Mouse (Mus musculus) forebrain, embryonic 16.5 days (tissue): Measurements from ENCODE around the gene Skap1. TPM values are rescaled to one million over a fixed set of nuclear protein-coding genes. Genes with fewer than 3 reads are reported as not detected.

Experiments used
- ATAC-seq: fragments of 200-750 bp; cut with Nextera tagmentation; 2 replicates; pipeline ENCODE4 v1.8.0; 2017; ENCODE audit warnings: mild to moderate bottlenecking, moderate library complexity
- H3K27ac ChIP-seq: fragments of 300-500 bp; sonication (generic); 2 replicates; pipeline ENCODE4 v1.5.1; 2014; ENCODE audit warnings: low read length, control low read depth
- H3K27me3 ChIP-seq: fragments of 300-500 bp; sonication (generic); replicated peaks from 2 replicates; pipeline ENCODE4 v1.6.1; 2014; ENCODE audit warnings: low read length; ENCODE audit not compliant: control insufficient read depth, insufficient read depth
- H3K36me3 ChIP-seq: fragments of 300-500 bp; sonication (generic); 2 replicates; pipeline ENCODE4 v1.6.1; 2014; ENCODE audit not compliant: control insufficient read depth, insufficient read depth
- H3K4me1 ChIP-seq: fragments of 300-500 bp; sonication (generic); replicated peaks from 2 replicates; pipeline ENCODE4 v1.6.1; 2014; ENCODE audit warnings: low read length; ENCODE audit not compliant: control insufficient read depth, insufficient read depth
- H3K4me2 ChIP-seq: fragments of 300-500 bp; sonication (generic); 2 replicates; pipeline ENCODE4 v1.6.1; 2014; ENCODE audit warnings: mild to moderate bottlenecking, low read length, control low read depth
- H3K4me3 ChIP-seq: fragments of 300-500 bp; sonication (generic); replicated peaks from 2 replicates; pipeline ENCODE4 v1.5.1; 2014; ENCODE audit warnings: mild to moderate bottlenecking, low read length, control low read depth
- H3K9ac ChIP-seq: fragments of 300-500 bp; sonication (generic); replicated peaks from 2 replicates; pipeline ENCODE4 v1.6.1; 2014; ENCODE audit warnings: low read depth, low read length, control low read depth
- H3K9me3 ChIP-seq: fragments of 300-500 bp; sonication (generic); 2 replicates; pipeline ENCODE4 v1.6.1; 2016; ENCODE audit warnings: low read length; ENCODE audit not compliant: control insufficient read depth
- WGBS: fragments of 180-500 bp; shearing (Covaris S2); extraction: QIAGEN DNeasy Blood & Tissue Kit; methylation state at CpG from one replicate; pipeline ENCODE4 v1.1.7; 2014; 5-methylcytosine and 5-hydroxymethylcytosine counted together
- polyA plus RNA-seq: library from polyadenylated mRNA; unstranded; fragments of >200 nt; fragmentation: Nextera tagmentation; extraction: Ambion mirVana; gene quantifications from 2 replicates; pipeline ENCODE4 v1.2.1, GENCODE M21; 2015

Skap1 gene
- polyA plus RNA-seq, 1 experiment from 2014 or later = 3.4 TPM

DNA sequence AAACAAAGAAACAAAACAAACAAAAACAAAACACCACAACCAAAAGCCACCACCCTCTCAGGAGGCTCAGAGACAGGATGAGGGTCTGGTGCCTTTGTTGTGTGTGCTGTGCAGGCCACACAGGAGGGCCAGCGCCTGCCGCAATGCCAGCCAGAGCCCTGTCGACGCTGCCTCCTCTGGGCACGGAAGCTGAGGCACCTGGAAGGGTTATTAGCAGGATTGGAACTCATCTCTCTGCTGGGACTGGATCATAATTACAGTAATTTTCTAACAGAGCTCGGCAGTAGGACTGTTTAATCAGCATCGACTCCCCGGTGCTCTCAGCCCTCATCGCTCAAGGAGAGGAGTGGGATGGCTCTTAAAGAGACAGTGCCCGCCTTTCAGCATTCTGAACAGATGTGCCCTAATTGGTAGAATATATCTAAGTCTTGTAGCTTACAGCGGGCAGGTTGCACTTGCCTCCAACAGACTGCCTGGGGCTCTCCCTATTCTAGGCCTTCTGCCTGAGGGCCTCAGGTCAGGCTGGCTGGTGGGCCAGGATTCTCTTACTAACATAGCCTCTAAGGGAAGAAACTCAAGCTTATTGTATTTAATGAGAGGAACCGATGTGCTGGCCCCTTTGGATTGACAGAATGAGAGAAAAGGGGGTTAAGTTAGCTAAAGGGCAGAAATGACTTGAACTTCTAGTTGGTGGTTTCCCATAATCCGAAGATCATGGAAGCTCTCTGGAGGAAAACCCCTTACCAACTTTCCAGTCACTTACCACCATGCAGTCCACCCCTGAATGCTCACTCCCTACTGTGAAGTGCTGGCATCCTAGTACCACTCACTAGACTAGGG, 300.3 kb downstream of the Skap1 start:
- peak; percentile 37; the same call in 1 of the 2 replicates for ATAC-seq
- Histone ChIP-seq H3K9me3 (no peaks in the 10 kb centered on the region), H3K9ac (no peak overlapping the region), H3K27me3 (no peaks in the 10 kb centered on the region), H3K36me3 (peaks cover 7% of the 10 kb centered on the region; the same call in 1 of the 2 replicates), H3K4me1 (peaks cover 18% of the 10 kb centered on the region), H3K27ac (no peak overlapping the region), H3K4me2 (no peak overlapping the region), H3K4me3 (no peak overlapping the region)
- WGBS = 29% methylated on average over 13 of the region's 13 CpGs

DNA sequence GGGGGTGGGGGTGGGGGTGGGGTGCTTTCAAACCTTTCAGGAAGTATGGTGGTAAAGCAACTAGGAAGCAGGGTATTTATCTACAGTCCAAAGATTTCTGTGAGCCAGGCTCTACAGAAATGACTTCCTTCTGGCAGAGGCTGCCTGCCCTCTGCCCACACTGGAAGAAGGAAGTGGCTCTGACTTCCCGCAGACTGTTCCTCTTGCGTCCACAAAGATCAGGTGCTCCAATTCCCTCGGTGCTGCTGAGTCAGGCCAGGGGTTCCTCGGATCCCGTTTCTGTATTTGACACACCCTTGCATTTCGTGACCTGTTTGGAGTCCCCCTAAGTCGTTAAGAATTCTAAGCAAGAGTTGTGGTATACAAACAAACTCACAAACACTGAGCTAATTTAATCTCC, 301.3 kb downstream of the Skap1 start:
- H3K9me3 ChIP-seq = no peaks in the 10 kb centered on the region
- H3K4me1 ChIP-seq = peaks cover 18% of the 10 kb centered on the region
- no peak for ATAC-seq
- H3K4me2 ChIP-seq = no peak overlapping the region
- H3K4me3 ChIP-seq = no peak overlapping the region
- H3K27ac ChIP-seq = no peak overlapping the region
- H3K36me3 ChIP-seq = peaks cover 11% of the 10 kb centered on the region
- H3K27me3 ChIP-seq = no peaks in the 10 kb centered on the region
- no peak overlapping the region for H3K9ac ChIP-seq
- WGBS = 78% methylated on average over 7 of the region's 7 CpGs

DNA sequence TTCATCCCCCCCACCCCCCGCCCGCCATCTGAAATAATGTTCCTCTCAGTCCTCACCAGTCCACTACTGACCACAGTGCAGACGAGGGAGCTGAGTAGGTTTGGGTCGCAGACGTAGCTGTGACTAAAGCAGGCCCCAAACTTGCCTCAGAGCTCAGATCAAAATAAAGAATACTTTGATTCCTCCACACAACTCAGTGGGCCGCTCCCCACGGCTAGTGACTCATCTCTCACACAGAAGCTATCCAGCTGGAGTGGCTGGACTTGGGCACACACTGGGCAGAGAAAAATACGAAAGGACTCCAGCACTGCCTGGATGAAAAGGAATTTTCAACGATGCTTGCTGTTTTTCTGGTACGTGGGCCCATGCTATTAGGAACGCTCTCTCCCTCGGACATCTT, 302.2 kb downstream of the Skap1 start:
- WGBS = 65% methylated on average over 12 of the region's 12 CpGs
- no peak for ATAC-seq
- Histone ChIP-seq H3K27ac (peak overlapping the region; percentile 62; the same call in 1 of the 2 replicates), H3K4me2 (no peak overlapping the region), H3K9ac (no peak overlapping the region), H3K4me1 (peaks cover 18% of the 10 kb centered on the region), H3K27me3 (no peaks in the 10 kb centered on the region), H3K9me3 (no peaks in the 10 kb centered on the region), H3K36me3 (peaks cover 12% of the 10 kb centered on the region), H3K4me3 (no peak overlapping the region)

DNA sequence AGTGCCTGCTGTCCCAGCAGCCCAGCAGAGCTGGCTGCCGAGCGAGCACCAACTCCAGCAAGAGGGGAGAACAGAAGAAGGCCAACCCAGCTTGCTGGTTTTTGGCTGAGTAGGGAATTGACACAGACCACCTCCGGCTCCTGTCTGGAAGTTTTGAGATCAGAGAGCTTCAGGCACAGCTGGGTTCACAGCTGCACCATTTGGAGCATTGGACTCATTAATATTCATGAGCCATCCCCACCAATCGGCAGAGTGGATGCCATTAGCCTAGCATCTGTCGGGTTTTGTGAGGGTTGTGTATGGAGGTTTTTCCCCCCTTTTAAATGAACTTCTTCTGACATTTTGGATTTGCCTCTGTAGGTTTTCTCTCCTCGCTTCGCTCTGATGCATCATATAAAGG, 302.7 kb downstream of the Skap1 start:
- H3K4me3 ChIP-seq = no peak overlapping the region
- H3K4me1 ChIP-seq = peaks cover 18% of the 10 kb centered on the region
- ATAC-seq = peak; percentile 74
- WGBS = 12% methylated on average over 7 of the region's 7 CpGs
- H3K27ac ChIP-seq = peak overlapping the region; percentile 63
- no peak overlapping the region for H3K9ac ChIP-seq
- no peak overlapping the region for H3K4me2 ChIP-seq
- H3K27me3 ChIP-seq = no peaks in the 10 kb centered on the region
- H3K9me3 ChIP-seq = no peaks in the 10 kb centered on the region
- peaks cover 16% of the 10 kb centered on the region for H3K36me3 ChIP-seq

DNA sequence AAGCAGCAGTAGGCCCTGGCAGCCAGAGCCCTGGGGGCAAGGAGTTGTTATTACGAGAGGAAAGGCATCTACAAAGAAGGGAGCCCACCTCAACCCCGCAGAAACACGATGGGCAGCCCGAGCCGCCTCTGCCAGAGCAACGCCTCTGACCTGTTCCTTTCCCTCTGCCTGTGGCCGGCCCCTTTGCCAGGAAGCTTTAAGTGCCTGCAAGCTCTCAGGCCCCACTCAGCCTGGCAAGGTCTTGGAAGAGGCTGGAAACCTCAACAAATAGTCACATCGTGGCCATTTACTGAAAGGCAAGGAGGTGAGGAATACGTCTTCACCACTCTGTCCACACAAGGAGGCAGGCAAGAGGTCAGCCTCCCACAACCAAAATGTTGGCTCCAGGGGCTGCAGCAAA, 303.8 kb downstream of the Skap1 start:
- Histone ChIP-seq H3K27ac (peak overlapping the region; percentile 63; the same call in 1 of the 2 replicates), H3K4me3 (no peak overlapping the region), H3K4me1 (peaks cover 14% of the 10 kb centered on the region), H3K27me3 (no peaks in the 10 kb centered on the region), H3K4me2 (no peak overlapping the region), H3K36me3 (peaks cover 17% of the 10 kb centered on the region), H3K9ac (no peak overlapping the region), H3K9me3 (no peaks in the 10 kb centered on the region)
- 64% methylated on average over 9 of the region's 9 CpGs for WGBS
- no peak for ATAC-seq

DNA sequence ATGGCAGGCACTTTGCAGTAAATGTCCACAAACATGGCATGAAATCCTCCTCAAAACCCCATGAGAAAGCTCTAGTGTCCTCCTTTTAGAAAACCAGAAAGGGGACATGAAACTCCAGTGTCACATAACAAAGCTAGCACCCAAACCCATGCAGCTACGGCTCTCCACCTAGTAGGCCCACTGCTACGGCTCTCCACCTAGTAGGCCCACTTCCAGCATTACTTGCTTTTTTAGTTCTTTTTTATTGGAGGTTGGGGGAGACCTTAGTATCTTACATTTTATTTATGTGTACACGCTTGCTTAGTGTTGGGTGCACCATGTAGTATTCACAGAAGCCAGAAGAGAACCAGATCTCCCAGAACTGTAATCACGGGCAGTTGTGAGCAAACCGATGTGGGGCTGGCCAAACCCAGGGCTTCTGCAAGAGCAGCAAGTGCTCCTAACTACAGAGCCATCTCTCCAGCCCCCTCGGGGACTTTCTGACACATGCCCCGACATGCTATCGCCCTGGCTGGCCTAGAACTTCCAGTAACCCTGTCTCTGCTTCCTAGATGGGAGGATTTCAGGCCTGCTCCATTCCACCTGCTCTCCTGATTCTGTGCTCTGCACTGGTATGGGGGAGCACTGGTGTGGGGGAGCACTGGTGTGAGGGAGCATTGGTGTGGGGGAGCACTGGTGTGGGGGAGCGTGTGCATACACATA, 307.0 kb downstream of the Skap1 start:
- no peak for ATAC-seq
- Histone ChIP-seq H3K4me3 (no peak overlapping the region), H3K9ac (no peak overlapping the region), H3K36me3 (peaks cover 17% of the 10 kb centered on the region), H3K27me3 (no peaks in the 10 kb centered on the region), H3K4me1 (peaks cover 29% of the 10 kb centered on the region), H3K9me3 (no peaks in the 10 kb centered on the region), H3K27ac (no peak overlapping the region), H3K4me2 (no peak overlapping the region)
- WGBS = 93% methylated on average over 9 of the region's 9 CpGs

DNA sequence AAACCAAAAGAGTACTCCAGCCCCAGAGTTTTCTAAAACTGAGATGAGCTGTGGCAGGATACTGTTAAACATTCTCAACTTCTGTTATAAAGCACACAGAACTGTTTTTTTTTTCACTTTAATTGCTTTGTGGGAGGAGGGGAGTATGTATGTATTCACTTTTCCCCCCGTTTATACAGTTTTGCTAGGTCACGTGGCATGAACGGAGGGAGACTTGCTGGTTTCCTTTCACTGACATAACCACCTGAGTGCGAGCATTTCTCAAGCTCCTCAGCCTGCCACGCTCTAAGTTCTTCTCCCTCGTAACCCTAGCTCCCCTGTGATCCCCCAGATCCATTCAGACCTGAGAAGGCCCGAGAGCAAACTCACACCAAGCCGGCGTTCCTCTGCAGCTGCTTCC, 308.0 kb downstream of the Skap1 start:
- 94% methylated on average over 9 of the region's 9 CpGs for WGBS
- H3K36me3 ChIP-seq = peaks cover 17% of the 10 kb centered on the region

DNA sequence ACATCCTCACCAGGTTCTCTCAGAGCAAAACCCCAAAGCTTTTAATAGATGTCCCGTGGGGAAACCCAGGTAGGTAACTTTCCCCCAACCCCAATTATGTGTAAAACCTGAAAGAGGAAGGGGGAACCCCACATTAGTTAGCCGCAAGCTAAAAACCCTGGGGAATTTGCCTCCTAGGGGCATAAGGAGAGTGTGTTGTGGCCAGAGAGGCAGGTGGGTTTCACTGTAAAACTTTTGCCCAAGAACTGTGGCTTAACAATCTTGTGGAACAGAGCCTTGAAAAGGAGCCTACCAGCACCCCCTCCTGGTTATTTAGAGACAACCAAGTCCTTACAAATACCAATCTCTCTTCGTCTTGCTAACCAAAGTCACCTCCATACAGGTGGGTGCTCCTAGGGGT, 310.1 kb downstream of the Skap1 start:
- no peak overlapping the region for H3K4me2 ChIP-seq
- 83% methylated on average over 3 of the region's 3 CpGs for WGBS
- H3K4me1 ChIP-seq = peaks cover 20% of the 10 kb centered on the region
- H3K27ac ChIP-seq = no peak overlapping the region
- no peaks in the 10 kb centered on the region for H3K9me3 ChIP-seq
- no peak overlapping the region for H3K9ac ChIP-seq
- ATAC-seq = no peak
- H3K27me3 ChIP-seq = no peaks in the 10 kb centered on the region
- no peak overlapping the region for H3K4me3 ChIP-seq
- peaks cover 10% of the 10 kb centered on the region for H3K36me3 ChIP-seq

More for the DNA sequence above, 308.0 kb downstream of the Skap1 start:
- Histone ChIP-seq H3K27ac (no peak overlapping the region), H3K4me1 (peaks cover 28% of the 10 kb centered on the region), H3K9ac (no peak overlapping the region), H3K4me2 (no peak overlapping the region), H3K27me3 (no peaks in the 10 kb centered on the region), H3K4me3 (no peak overlapping the region), H3K9me3 (no peaks in the 10 kb centered on the region)
- no peak for ATAC-seq

DNA sequence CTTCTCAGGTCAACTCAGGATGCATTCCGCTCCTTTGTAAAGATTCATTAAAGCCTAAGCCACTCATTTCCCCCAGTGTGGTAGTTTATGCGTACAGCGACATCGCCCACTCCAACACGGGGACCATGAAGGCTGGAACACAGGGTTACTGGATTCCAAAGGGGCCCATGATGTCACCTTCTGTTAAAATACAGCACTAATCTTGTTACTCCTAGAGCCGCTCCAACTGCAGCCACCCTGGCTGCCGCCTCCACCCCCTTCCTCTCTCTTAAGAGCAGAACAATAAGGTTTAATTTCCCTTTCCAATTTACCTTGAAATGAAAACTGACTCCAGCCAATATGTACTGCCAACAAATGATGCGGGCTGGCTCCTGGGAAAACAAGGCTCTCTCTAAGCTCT, 310.7 kb downstream of the Skap1 start:
- H3K27me3 ChIP-seq = no peaks in the 10 kb centered on the region
- ATAC-seq = no peak
- no peak overlapping the region for H3K4me2 ChIP-seq
- 66% methylated on average over 8 of the region's 8 CpGs for WGBS
- H3K9ac ChIP-seq = no peak overlapping the region
- peaks cover 20% of the 10 kb centered on the region for H3K4me1 ChIP-seq
- H3K36me3 ChIP-seq = peaks cover 7% of the 10 kb centered on the region
- H3K27ac ChIP-seq = no peak overlapping the region
- no peaks in the 10 kb centered on the region for H3K9me3 ChIP-seq
- no peak overlapping the region for H3K4me3 ChIP-seq
